Comparison of ENCODE assay signal across 29 mouse cellular contexts in genomic region chr7:46220591-46221129, GRCm38 (mm10). TPM values are rescaled to one million over a fixed set of nuclear protein-coding genes. Genes with fewer than 3 reads are reported as not detected.
DNase-seq lines count a peak whose midpoint lies in the region; ATAC-seq and TF ChIP-seq lines count a peak whose summit lies in the region.
"Had no signal": no experiment of that assay in that cellular context is flagged by ENCODE, and none has a peak within 500 bp of the region (broad histone marks: within the 10 kb centered on the region; RNA-seq: fewer than 3 reads in every experiment).

No protein-coding gene starts in this region.

- no peaks in the 10 kb centered on the region for H3K27me3 ChIP-seq in intestine, embryonic 14.5 days (replicated peaks; ENCODE audit: control insufficient read depth, insufficient read depth, low read length)
- no peaks in the 10 kb centered on the region for H3K27me3 ChIP-seq in intestine, postnatal 0 days (replicated peaks; ENCODE audit: control insufficient read depth, insufficient read depth, low read length)
- no peaks in the 10 kb centered on the region for H3K27me3 ChIP-seq in intestine, embryonic 16.5 days (replicated peaks; ENCODE audit: control insufficient read depth, insufficient read depth, low read length)
- H3K27me3 ChIP-seq in stomach, embryonic 16.5 days (ENCODE audit: control insufficient read depth, insufficient read depth, low read length): no peaks in the 10 kb centered on the region
- no peaks in the 10 kb centered on the region for H3K27me3 ChIP-seq in kidney, adult 2 months (replicated peaks; ENCODE audit: control insufficient read depth, insufficient read depth, low read length)
- H3K27me3 ChIP-seq: forebrain, embryonic 15.5 days; hindbrain, embryonic 15.5 days had no signal

- H3K4me1 ChIP-seq in intestine, embryonic 14.5 days (replicated peaks; ENCODE audit: control insufficient read depth, insufficient read depth, low read length): no peaks in the 10 kb centered on the region
- H3K4me1 ChIP-seq in intestine, postnatal 0 days (replicated peaks; ENCODE audit: control insufficient read depth, insufficient read depth, low read length): no peaks in the 10 kb centered on the region
- H3K4me1 ChIP-seq in intestine, embryonic 16.5 days (ENCODE audit: control insufficient read depth, insufficient read depth, low read length): no peaks in the 10 kb centered on the region
- H3K4me1 ChIP-seq in stomach, embryonic 16.5 days (ENCODE audit: control insufficient read depth, insufficient read depth, low read length): no peaks in the 10 kb centered on the region
- H3K4me1 ChIP-seq in kidney, adult 2 months (ENCODE audit: control insufficient read depth, insufficient read depth, low read length): no peaks in the 10 kb centered on the region
- H3K4me1 ChIP-seq: embryonic facial prominence, embryonic 13.5 days; forebrain, embryonic 12.5 days had no signal

- no peak for DNase-seq in intestine, embryonic 14.5 days (ENCODE audit: low spot score)
- no peak for DNase-seq in kidney, adult 2 months
- DNase-seq: adrenal gland, adult 2 months; adrenal gland, postnatal 25 days; B cell, adult 2 months; cerebellum, adult 11-12 months; cerebellum, adult 8-10 months; cerebellum, postnatal 36 days; embryo, embryonic 11 days; gastrocnemius, postnatal 10 days; heart, adult 11 months had no signal

- TF ChIP-seq CTCF in intestine, postnatal 0 days (IDR thresholded peaks at IDR 0.05; ENCODE audit: low read depth): no peak
- TF ChIP-seq CTCF in kidney, adult 2 months (conservative IDR thresholded peaks at IDR 0.05; ENCODE audit: insufficient read depth, insufficient read length, low read depth, low read length): no peak

- H3K9ac ChIP-seq in intestine, embryonic 14.5 days (ENCODE audit: low read length): no peak overlapping the region
- H3K9ac ChIP-seq in intestine, postnatal 0 days (ENCODE audit: low read depth, low read length): no peak overlapping the region
- no peak overlapping the region for H3K9ac ChIP-seq in intestine, embryonic 16.5 days (ENCODE audit: low read depth, low read length)
- H3K9ac ChIP-seq in stomach, embryonic 16.5 days (ENCODE audit: low read length): no peak overlapping the region
- H3K9ac ChIP-seq: embryonic facial prominence, embryonic 13.5 days; forebrain, embryonic 12.5 days; forebrain, embryonic 15.5 days; hindbrain, embryonic 12.5 days; hindbrain, embryonic 15.5 days had no signal

- no peaks in the 10 kb centered on the region for H3K36me3 ChIP-seq in intestine, embryonic 14.5 days (ENCODE audit: control insufficient read depth, insufficient read depth, low read length)
- H3K36me3 ChIP-seq in intestine, postnatal 0 days (ENCODE audit: control insufficient read depth, insufficient read depth): peaks cover 59% of the 10 kb centered on the region
- peaks cover 8% of the 10 kb centered on the region; the same call in 1 of the 2 replicates for H3K36me3 ChIP-seq in intestine, embryonic 16.5 days (ENCODE audit: control insufficient read depth, insufficient read depth, low read length)
- no peaks in the 10 kb centered on the region for H3K36me3 ChIP-seq in stomach, embryonic 16.5 days (ENCODE audit: control insufficient read depth, insufficient read depth, low read length)
- no peaks in the 10 kb centered on the region for H3K36me3 ChIP-seq in kidney, adult 2 months (ENCODE audit: control insufficient read depth, insufficient read depth, low read length)
- H3K36me3 ChIP-seq: embryonic facial prominence, embryonic 10.5 days; embryonic facial prominence, embryonic 13.5 days; forebrain, embryonic 12.5 days; forebrain, embryonic 15.5 days; G1E; hindbrain, embryonic 12.5 days; hindbrain, embryonic 15.5 days had no signal

- H3K9me3 ChIP-seq in intestine, embryonic 14.5 days (ENCODE audit: control insufficient read depth, low read length): no peaks in the 10 kb centered on the region
- no peaks in the 10 kb centered on the region for H3K9me3 ChIP-seq in intestine, postnatal 0 days (ENCODE audit: control insufficient read depth)
- no peaks in the 10 kb centered on the region for H3K9me3 ChIP-seq in intestine, embryonic 16.5 days (ENCODE audit: control insufficient read depth, low read length)
- H3K9me3 ChIP-seq in stomach, embryonic 16.5 days (replicated peaks; ENCODE audit: control insufficient read depth, low read length): no peaks in the 10 kb centered on the region
- H3K9me3 ChIP-seq: embryonic facial prominence, embryonic 10.5 days; embryonic facial prominence, embryonic 13.5 days; forebrain, embryonic 12.5 days; forebrain, embryonic 15.5 days; G1E; hindbrain, embryonic 12.5 days; hindbrain, embryonic 15.5 days had no signal

- H3K4me3 ChIP-seq in intestine, embryonic 14.5 days (ENCODE audit: low read depth, low read length): no peak overlapping the region
- no peak overlapping the region for H3K4me3 ChIP-seq in intestine, postnatal 0 days (ENCODE audit: low read depth, low read length)
- no peak overlapping the region for H3K4me3 ChIP-seq in intestine, embryonic 16.5 days (ENCODE audit: low read length)
- no peak overlapping the region for H3K4me3 ChIP-seq in stomach, embryonic 16.5 days (replicated peaks; ENCODE audit: low read length)
- no peak overlapping the region for H3K4me3 ChIP-seq in kidney, adult 2 months (ENCODE audit: insufficient read depth, low read depth, low read length)
- H3K4me3 ChIP-seq: embryonic facial prominence, embryonic 10.5 days; embryonic facial prominence, embryonic 13.5 days; erythroblast, embryonic 14.5 days; forebrain, embryonic 12.5 days; forebrain, embryonic 15.5 days; hindbrain, embryonic 12.5 days; hindbrain, embryonic 15.5 days had no signal

- WGBS in intestine, embryonic 14.5 days: 53% methylated on average over 8 of the region's 8 CpGs
- whole genome bisulfite sequencing in intestine, postnatal 0 days: 39% methylated on average over 8 of the region's 8 CpGs
- 49% methylated on average over 8 of the region's 8 CpGs for WGBS in intestine, embryonic 16.5 days
- WGBS in stomach, embryonic 16.5 days: 46% methylated on average over 8 of the region's 8 CpGs
- WGBS in kidney, adult 2 months: 67% methylated on average over 8 of the region's 8 CpGs

- H3K27ac ChIP-seq in intestine, embryonic 14.5 days (ENCODE audit: low read depth): no peak overlapping the region
- no peak overlapping the region for H3K27ac ChIP-seq in intestine, postnatal 0 days (ENCODE audit: low read depth, low read length)
- H3K27ac ChIP-seq in intestine, embryonic 16.5 days (ENCODE audit: low read length): no peak overlapping the region
- H3K27ac ChIP-seq in stomach, embryonic 16.5 days (ENCODE audit: low read length): no peak overlapping the region
- no peak overlapping the region for H3K27ac ChIP-seq in kidney, adult 2 months (ENCODE audit: insufficient read depth, low read depth, low read length)
- H3K27ac ChIP-seq: embryonic facial prominence, embryonic 10.5 days; embryonic facial prominence, embryonic 13.5 days; forebrain, embryonic 12.5 days; forebrain, embryonic 15.5 days; hindbrain, embryonic 12.5 days; hindbrain, embryonic 15.5 days had no signal

- no peak for TF ChIP-seq POLR2A in kidney, adult 2 months (IDR thresholded peaks at IDR 0.05; ENCODE audit: low read depth, low read length)

- peak; percentile 53; the same call in 1 of the 2 replicates for ATAC-seq in intestine, embryonic 14.5 days (replicated peaks; ENCODE audit: low FRiP score, low TSS enrichment, low read depth)
- ATAC-seq in intestine, postnatal 0 days: no peak
- peak; percentile 39 for ATAC-seq in intestine, embryonic 16.5 days
- peak; percentile 67; the same call in 1 of the 2 replicates for ATAC-seq in stomach, embryonic 16.5 days (ENCODE audit: insufficient read depth, low FRiP score)
- ATAC-seq in monocyte, adult 5-6 weeks (replicated peaks; ENCODE audit: insufficient number of reproducible peaks, low FRiP score, low TSS enrichment, poor library complexity, severe bottlenecking): no peak
- ATAC-seq: forebrain, embryonic 15.5 days had no signal

- H3K4me2 ChIP-seq in intestine, embryonic 14.5 days (ENCODE audit: low read length): no peak overlapping the region
- no peak overlapping the region for H3K4me2 ChIP-seq in intestine, postnatal 0 days (replicated peaks; ENCODE audit: low read depth)
- no peak overlapping the region for H3K4me2 ChIP-seq in intestine, embryonic 16.5 days (ENCODE audit: low read depth, low read length)
- H3K4me2 ChIP-seq in stomach, embryonic 16.5 days (ENCODE audit: low read depth, low read length): no peak overlapping the region
- H3K4me2 ChIP-seq: embryonic facial prominence, embryonic 13.5 days; forebrain, embryonic 12.5 days; forebrain, embryonic 15.5 days; heart, embryonic 11.5 days; hindbrain, embryonic 12.5 days; hindbrain, embryonic 15.5 days had no signal

RNA-seq across cellular contexts. Expression of gene Ush1c, which starts 17.6 kb away (rescaled TPM):
- polyA plus RNA-seq in intestine, embryonic 14.5 days (2014; fragmentation: Nextera tagmentation; extraction: Ambion mirVana): 36.6 and 36.8 TPM in 2 replicates
- polyA plus RNA-seq in intestine, postnatal 0 days (2015; fragmentation: Nextera tagmentation; extraction: Ambion mirVana): 132 and 142 TPM in 2 replicates
- polyA plus RNA-seq in intestine, embryonic 16.5 days (2015; fragmentation: Nextera tagmentation; extraction: Ambion mirVana): 96.4 and 113 TPM in 2 replicates
- polyA plus RNA-seq in stomach, embryonic 16.5 days (2015; fragmentation: Nextera tagmentation; extraction: Ambion mirVana): 9.8 and 10.2 TPM in 2 replicates
- not detected in 3 replicates for total RNA-seq in monocyte, adult 5-6 weeks (2017)
- 50.8 and 52.4 TPM in 2 replicates for polyA plus RNA-seq in kidney, adult 2 months (2012; rRNA removed)
- total RNA-seq: CH12.LX; G1E; hematopoietic stem cell, adult 5-6 weeks had no signal
- polyA plus RNA-seq: erythroblast, embryonic 14.5 days; G1E had no signal

RNA-seq across cellular contexts. Expression of gene Otog, which starts 20.1 kb away (rescaled TPM):
- 0.12 TPM in 1 of 2 replicates, not detected in the other for polyA plus RNA-seq in intestine, embryonic 14.5 days (2014; fragmentation: Nextera tagmentation; extraction: Ambion mirVana)
- polyA plus RNA-seq in intestine, postnatal 0 days (2015; fragmentation: Nextera tagmentation; extraction: Ambion mirVana): not detected in 2 replicates
- 0.07 TPM in 1 of 2 replicates, not detected in the other for polyA plus RNA-seq in intestine, embryonic 16.5 days (2015; fragmentation: Nextera tagmentation; extraction: Ambion mirVana)
- polyA plus RNA-seq in stomach, embryonic 16.5 days (2015; fragmentation: Nextera tagmentation; extraction: Ambion mirVana): 0.01 TPM in 1 of 2 replicates, not detected in the other
- total RNA-seq in monocyte, adult 5-6 weeks (2017): not detected in 3 replicates
- polyA plus RNA-seq in kidney, adult 2 months (2012; rRNA removed): 0.04 and 0.06 TPM in 2 replicates
- total RNA-seq: heart, postnatal 25 days; hematopoietic stem cell, adult 5-6 weeks had no signal
- polyA plus RNA-seq: erythroblast, embryonic 14.5 days; forebrain, embryonic 12.5 days; G1E; heart, embryonic 11.5 days; heart, embryonic 14.5 days; heart, postnatal 0 days had no signal

RNA-seq across cellular contexts. Expression of gene Abcc8, which starts 40.8 kb away (rescaled TPM):
- 2.4 and 7.6 TPM in 2 replicates for polyA plus RNA-seq in intestine, embryonic 14.5 days (2014; fragmentation: Nextera tagmentation; extraction: Ambion mirVana)
- 0.95 and 1.8 TPM in 2 replicates for polyA plus RNA-seq in intestine, postnatal 0 days (2015; fragmentation: Nextera tagmentation; extraction: Ambion mirVana)
- 4.8 and 6.2 TPM in 2 replicates for polyA plus RNA-seq in intestine, embryonic 16.5 days (2015; fragmentation: Nextera tagmentation; extraction: Ambion mirVana)
- 10.2 and 10.6 TPM in 2 replicates for polyA plus RNA-seq in stomach, embryonic 16.5 days (2015; fragmentation: Nextera tagmentation; extraction: Ambion mirVana)
- total RNA-seq in monocyte, adult 5-6 weeks (2017): not detected in 3 replicates
- polyA plus RNA-seq in kidney, adult 2 months (2012; rRNA removed): 0.30 and 0.64 TPM in 2 replicates
- total RNA-seq: CH12.LX; hematopoietic stem cell, adult 5-6 weeks had no signal
- polyA plus RNA-seq: erythroblast, embryonic 14.5 days; G1E had no signal

Comparison
In these comparisons a context has a peak if more than half of its experiments do, and no peak if none do; other contexts are left out.
1. ATAC-seq: peak in intestine, embryonic 14.5 days (single experiment), intestine, embryonic 16.5 days (single experiment) and stomach, embryonic 16.5 days (single experiment); none in intestine, postnatal 0 days (single experiment) and monocyte, adult 5-6 weeks (single experiment).